Mouse (Mus musculus): Measurements from ENCODE around the gene 2310046K23Rik. TPM values are rescaled to one million over a fixed set of nuclear protein-coding genes. Genes with fewer than 3 reads are reported as not detected.
"Not testable (repeated sequence)": the region's sequence is repeated elsewhere in the genome, so short reads cannot be mapped to it uniquely, and the experiment has no call there.

The 2310046K23Rik gene
- total RNA-seq (2015), result not detected in 2 replicates
- not detected in 2 replicates for total RNA-seq (2017)

DNA sequence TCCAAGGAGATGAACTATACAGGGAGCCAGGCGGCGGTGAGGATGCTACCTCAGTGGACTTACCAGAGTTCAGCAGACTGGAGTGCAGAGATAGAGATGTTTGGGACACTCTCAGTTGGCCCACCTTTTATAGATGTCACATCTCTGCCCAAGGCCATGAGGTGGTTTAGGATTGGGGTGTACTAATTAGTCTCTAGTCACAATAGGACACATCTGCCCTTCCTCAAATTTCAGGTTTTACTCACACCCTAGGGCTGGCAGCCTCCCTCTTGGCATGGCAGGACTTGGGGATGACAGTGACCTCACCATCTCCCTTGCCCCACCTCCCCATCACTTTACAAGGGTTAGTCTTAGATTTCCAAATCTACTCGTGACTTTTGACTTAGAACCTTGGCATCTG, at the start of gene 2310046K23Rik:
2310046K23Rik (minus strand) TSS at position 101 of the 400 bp plus-strand sequence.
- no peak for ATAC-seq (ENCODE audit: poor library complexity, severe bottlenecking)

DNA sequence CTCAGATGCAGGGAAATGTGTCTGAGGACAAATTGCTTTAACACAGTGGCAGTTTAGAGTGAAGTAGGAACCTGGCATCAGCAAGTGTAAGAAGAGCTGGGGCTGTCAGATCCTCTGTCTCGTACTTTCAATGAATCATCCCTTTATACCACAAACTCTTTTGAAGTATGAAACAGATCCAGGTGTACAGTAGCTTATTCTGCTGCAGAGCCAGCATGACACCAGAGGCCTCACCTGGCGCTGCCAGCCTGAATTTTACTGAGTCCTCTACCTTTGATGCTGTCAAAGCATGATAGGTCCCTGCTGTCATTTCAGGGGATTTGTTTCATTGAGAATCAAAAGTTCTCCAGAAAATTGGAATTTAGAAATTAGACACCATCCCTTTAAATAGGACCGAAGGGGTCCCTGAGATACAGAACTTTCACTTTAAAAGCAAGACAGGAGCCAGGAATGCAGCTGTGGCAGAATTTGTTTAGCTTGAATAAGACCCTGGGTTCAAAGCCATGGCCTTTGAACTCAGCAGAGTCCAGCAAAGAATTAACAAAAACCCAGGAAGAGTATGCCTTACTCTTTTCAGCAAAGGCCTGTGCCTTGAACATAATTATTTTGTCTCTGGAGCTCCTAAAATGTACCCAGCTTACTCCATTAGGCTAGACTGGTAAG, 49.0 kb upstream of the 2310046K23Rik start:
- ATAC-seq (ENCODE audit: poor library complexity, severe bottlenecking), result no peak

DNA sequence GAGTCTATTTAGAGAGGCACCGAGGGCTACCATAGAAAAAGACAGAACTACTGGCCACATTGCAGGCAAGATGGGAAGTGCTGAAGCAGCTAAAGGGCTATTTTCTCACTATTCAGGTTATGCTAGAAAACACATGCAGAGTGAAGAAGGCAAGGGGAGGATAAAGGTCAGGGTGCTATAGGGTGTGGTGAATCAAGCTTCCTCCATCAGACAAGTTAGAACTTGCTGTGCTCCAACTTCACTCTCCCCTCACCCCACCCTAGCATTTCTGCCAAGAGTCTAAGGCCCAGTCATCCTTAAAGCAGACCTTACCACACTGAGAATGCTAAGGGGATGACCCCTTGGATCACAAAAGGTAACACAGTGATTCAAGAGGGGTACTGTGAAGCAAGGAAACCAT, 45.2 kb upstream of the 2310046K23Rik start:
- no peak for ATAC-seq (ENCODE audit: poor library complexity, severe bottlenecking)

DNA sequence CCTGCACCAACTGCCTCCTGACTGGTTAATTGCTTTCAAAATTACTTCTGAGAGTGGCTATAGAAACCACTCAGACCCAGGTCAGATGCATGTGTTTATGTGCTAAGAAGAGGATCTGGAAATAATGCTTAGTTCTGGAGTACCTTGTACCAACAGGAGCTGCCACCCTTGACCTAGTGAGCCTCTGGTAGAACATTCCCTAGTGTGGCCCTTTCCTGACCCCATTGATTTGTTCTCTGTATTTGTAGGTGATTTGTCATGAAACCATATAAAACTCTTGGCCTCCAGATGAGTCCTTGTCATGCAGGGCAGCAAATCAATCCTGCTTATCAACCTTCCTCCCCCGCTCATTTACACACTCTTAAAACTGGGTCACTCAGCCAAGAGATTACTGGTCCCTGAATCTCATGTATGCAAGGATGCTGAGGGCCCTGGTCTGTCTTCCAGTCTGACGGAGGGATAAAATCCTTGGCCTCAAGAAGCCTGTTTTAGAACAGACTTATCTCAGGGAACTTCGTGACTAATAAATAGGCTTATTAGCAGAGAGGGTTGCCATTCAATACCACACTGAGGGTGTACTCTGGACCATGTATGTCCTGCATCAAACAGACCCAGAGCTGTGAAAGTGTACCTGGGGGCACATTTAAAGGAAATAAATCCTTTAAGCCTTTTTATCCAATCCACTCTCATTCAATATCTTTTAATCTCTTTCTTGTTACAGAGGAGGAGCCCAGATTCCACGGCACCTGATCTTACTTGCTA, 44.5 kb upstream of the 2310046K23Rik start:
- ATAC-seq (ENCODE audit: poor library complexity, severe bottlenecking), result no peak

DNA sequence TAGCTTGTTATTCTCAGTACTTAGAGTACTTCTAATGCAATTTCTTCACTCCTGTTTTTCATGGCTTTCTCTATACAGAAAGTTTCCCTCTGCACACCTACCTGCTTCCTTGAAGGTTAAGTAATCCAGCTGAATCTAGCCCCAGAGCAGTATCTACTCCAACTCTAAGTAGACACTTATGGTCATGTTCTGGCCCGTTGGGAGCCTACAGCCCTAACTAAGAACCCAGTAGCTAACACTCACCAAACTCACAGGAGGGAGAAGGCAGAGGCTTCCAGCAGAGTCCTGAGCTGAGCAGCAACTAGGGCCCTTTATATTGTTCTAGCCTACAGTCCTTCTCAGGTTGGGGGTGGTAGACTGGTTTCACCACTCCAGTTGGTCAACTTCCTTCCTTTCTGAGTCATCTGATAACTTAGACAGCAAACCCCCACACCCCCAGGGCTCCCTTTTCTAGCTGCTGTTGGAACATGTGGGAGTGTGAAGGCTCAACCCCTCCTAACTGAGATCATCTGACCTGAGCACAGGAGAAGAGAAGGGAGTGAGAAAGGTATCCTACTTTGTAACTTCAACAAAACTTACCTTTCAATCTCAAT, 39.2 kb upstream of the 2310046K23Rik start, which contains the start of gene Ivl:
Ivl (minus strand) TSS at position 287 of the 593 bp plus-strand sequence.
- no peak; the same call in 1 of the 2 replicates for ATAC-seq (ENCODE audit: poor library complexity, severe bottlenecking)

DNA sequence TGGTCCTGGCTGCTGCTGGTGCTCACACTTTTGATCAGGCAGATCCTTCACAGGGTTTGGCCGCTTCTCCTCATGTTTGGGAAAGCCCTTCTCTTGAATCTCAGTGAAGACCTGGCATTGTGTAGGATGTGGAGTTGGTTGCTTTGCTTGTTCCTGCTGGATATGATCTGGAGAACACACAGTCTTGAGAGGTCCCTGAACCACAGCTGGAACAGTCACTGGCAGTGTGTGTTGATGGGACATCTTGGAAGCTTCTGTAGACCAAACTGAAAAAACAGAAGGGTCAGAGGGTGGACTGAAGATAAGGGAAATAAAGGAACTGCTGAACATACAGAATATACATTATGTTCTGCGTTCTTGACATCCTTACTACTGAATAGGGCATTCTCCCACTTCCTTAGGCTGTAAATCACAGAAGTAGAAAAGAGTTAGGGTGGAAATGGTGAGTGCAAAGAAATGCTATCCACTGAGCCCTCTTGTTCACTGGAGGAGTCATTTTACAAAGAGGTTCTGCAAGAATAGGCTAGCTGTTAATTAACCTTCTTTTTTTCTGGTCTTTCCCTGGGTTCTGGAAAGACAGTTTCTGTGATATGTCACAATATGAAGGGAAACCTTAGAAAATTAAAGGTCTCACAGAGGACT, 38.3 kb upstream of the 2310046K23Rik start:
- no peak for ATAC-seq (ENCODE audit: poor library complexity, severe bottlenecking)

DNA sequence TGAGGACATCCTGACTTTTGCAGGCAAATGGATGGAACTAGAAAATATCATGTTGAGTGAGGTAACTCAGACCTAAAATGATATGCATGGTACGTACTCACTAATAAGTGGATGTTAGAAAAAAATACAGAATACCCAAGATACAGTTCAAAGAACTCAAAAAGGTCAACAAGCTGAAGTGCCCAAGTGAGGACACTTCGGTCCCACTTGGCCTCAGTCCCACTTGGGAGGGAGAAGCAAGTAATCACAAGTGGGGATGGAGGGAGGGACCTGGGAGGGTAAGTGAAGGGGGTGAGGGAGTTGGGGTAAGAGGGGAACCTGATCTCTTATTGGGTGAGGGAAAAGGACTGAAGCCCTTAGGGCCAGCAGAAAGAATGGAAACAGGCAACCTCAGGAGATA, 34.4 kb upstream of the 2310046K23Rik start:
- no peak for ATAC-seq (ENCODE audit: poor library complexity, severe bottlenecking)

DNA sequence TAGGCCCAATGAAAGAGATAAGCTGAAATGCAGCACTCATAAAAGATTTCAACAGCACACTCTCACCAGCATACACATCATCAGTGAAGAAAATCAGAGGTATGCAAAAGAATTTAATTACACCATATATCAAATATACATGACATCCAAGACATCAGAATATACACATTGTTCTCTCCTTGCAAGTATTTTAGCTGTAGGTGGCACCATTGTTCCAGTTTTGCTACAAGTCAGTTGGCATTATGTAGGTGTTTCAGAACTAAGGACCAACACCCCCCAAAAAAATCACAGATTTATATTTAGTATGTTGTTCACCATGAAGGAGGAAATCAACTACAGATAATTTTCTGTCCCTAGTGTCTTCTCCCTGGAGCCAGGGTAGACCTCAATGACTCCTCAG, 31.1 kb upstream of the 2310046K23Rik start:
- ATAC-seq (ENCODE audit: poor library complexity, severe bottlenecking), result no peak

DNA sequence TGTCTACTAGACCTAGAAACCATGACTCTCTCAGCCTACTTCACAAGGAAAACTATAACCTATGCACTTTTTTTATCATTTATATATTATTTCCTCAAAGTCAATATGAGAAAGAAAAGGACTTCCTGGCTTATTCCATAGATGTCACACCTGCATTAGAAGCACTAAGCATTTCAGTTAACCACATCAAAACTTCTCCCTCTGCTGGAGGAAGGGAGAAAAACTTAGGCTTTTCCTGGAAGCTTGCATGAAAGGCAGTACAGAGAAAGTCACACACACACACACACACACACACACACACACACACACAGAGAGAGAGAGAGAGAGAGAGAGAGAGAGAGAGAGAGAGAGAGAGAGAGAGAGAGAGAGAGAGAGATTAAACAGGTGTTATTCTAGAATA, 22.0 kb downstream of the 2310046K23Rik start:
- ATAC-seq (ENCODE audit: poor library complexity, severe bottlenecking), result no peak

DNA sequence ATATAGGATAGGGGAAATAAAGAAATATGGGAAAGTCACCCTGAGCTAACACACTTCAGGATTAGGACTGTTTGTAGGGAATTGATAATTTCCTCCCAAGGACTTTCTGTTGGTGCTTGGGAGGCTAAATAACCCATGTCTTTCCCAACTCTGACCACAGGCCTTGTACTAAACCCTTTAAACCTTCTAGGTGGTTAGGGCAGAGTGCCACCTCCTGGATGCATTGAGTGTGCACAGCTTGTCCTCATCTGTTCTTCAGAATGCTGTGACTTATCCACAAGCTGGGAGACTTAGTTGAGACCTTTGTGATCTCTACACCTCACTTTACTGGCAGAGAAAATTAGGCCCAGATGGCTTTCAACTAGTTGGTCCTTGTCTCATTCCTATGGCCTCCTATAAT, 23.5 kb downstream of the 2310046K23Rik start:
- ATAC-seq (ENCODE audit: poor library complexity, severe bottlenecking), result no peak

DNA sequence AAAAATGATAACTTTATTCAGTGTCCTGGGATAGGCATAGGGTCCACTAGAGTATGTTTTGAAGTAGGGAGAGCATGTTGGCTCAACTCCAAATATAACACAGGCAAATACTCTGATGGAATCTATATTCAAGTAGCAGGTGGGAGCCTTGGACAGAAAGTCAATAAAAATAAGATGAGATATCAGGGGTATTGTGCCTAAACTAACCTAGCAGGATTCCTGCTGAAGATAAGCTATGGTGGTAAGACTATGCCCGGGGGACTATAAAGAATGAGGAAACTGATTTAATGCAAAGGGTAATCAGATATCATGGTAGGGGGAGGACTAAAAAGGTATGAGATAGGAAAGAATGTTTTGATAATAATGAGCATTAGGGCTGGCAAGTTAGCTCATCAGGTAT, 26.1 kb downstream of the 2310046K23Rik start:
- no peak for ATAC-seq (ENCODE audit: poor library complexity, severe bottlenecking)

DNA sequence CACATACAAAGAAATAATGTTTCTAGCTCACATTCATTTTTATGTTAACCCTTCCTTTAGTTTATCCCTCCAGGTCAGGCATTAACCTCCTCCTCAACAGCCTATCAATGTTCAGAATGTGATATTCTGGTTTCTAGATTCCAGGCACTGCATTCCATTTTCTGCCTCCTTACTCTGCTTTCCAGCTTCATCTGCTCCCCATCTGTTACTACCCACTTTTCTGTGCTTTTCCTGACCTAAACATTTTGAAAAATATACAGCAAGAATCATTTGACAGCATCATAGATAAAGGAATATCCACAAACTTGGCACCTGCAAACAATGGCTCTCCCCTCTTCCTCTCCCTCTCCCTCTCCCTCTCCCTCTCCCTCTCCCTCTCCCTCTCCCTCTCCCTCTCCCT, 30.8 kb downstream of the 2310046K23Rik start:
- ATAC-seq (ENCODE audit: poor library complexity, severe bottlenecking), result no peak

DNA sequence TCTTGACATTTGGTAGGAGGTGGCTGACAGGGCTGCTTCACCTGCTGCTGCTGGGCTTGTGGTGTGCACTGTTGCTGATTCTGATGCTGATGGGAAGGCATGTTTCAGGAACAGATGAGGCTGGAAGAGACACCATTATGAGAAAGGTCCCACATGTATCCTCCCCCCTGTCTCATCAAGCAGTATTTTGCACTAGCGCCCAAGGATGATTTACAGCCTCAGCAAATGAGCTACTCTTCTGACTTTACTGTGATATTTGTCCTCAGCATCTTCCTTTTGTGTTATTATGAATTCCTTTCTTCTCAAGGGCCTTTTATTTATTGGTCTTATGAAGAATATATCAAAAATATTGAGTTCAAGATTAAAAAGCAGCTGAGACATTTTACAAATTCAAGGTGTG, 33.9 kb downstream of the 2310046K23Rik start, which contains the start of gene Sprr4:
Sprr4 (minus strand) TSS at position 101 of the 400 bp plus-strand sequence.
- no peak for ATAC-seq (ENCODE audit: poor library complexity, severe bottlenecking)

DNA sequence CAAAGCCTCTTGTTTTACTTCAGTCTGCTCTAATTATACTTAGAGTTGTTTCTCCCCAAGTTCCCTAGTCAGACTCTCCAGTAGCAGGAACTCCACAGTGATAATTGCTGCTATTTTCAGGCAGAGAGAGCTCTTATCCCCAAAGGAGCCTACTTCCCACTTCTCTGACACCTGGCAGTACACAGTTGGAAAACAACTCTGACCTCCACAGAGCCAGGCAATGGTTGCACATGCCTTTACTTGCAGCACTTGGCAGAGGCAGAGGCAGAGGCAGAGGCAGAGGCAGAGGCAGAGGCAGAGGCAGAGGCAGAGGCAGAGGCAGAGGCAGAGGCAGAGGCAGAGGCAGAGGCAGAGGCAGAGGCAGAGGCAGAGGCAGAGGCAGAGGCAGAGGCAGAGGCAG, 44.0 kb downstream of the 2310046K23Rik start:
- ATAC-seq (ENCODE audit: poor library complexity, severe bottlenecking), result not testable (repeated sequence)

DNA sequence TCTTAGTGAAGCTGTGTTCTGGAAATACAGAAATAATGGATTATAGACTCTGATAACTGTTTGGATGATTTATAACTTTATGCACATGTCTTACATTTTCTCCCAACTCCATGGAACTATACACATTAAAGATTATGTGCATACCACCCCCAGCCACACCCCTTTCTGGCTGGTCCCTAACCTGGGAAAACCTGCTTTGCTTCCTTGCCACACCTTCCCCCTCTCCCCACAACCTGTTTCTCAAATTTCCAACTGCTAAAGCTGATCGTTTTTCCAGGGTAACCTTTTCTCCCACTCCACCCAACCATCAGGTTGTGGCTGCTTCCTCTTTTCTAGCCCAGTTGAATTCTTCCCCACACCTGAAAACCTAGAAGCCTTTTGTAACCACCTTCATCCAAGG, 48.0 kb downstream of the 2310046K23Rik start:
- no peak for ATAC-seq (ENCODE audit: poor library complexity, severe bottlenecking)

DNA sequence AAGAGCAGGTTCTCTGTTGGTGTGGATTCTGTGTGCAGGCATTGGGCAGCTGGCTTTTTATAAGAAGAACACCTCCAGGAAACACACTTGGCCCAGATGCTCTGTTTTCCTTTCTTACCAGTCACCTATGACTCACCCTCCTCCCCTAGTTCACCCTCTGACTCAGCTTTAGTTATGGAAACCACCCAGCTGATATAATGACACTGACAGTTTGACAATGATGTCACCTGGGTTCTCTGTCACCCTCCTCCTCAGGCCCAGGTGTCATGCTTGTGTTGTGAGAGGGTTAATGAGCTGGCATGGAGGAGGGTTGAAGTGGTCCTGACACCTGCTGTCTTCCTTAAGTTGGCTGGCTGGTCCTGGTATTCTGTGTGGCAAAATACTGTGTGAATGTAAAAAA, 48.4 kb downstream of the 2310046K23Rik start, which contains the start of gene Sprr1a:
Sprr1a (minus strand) TSS at position 33 of the 400 bp plus-strand sequence.
- ATAC-seq (ENCODE audit: poor library complexity, severe bottlenecking), result no peak

Other genes starting within 250 kb of the 2310046K23Rik start
- gene Sprr2a3, start 249.1 kb downstream of the 2310046K23Rik start, total RNA-seq (2015), result not detected in 2 replicates
- not detected in 2 replicates for gene Sprr2a3, start 249.1 kb downstream of the 2310046K23Rik start, total RNA-seq (2017)
- gene Sprr2b, start 217.9 kb downstream of the 2310046K23Rik start, total RNA-seq (2015), result not detected in 2 replicates
- gene Sprr2b, start 217.9 kb downstream of the 2310046K23Rik start, total RNA-seq (2017), result not detected in 2 replicates
- gene Sprr2d, start 195.4 kb downstream of the 2310046K23Rik start, total RNA-seq (2015), result not detected in 2 replicates
- not detected in 2 replicates for gene Sprr2d, start 195.4 kb downstream of the 2310046K23Rik start, total RNA-seq (2017)
- not detected in 2 replicates for gene Sprr2e, start 182.4 kb downstream of the 2310046K23Rik start, total RNA-seq (2015)
- not detected in 2 replicates for gene Sprr2e, start 182.4 kb downstream of the 2310046K23Rik start, total RNA-seq (2017)
- not detected in 2 replicates for gene Sprr2f, start 169.3 kb downstream of the 2310046K23Rik start, total RNA-seq (2015)
- gene Sprr2f, start 169.3 kb downstream of the 2310046K23Rik start, total RNA-seq (2017), result not detected in 2 replicates
- gene Sprr2h, start 148.8 kb downstream of the 2310046K23Rik start, total RNA-seq (2015), result not detected in 2 replicates
- not detected in 2 replicates for gene Sprr2h, start 148.8 kb downstream of the 2310046K23Rik start, total RNA-seq (2017)
- gene Sprr2i, start 126.5 kb downstream of the 2310046K23Rik start, total RNA-seq (2015), result not detected in 2 replicates
- not detected in 2 replicates for gene Sprr2i, start 126.5 kb downstream of the 2310046K23Rik start, total RNA-seq (2017)
- gene Sprr2j-ps, start 116.4 kb downstream of the 2310046K23Rik start, total RNA-seq (2015), result not detected in 2 replicates
- gene Sprr2j-ps, start 116.4 kb downstream of the 2310046K23Rik start, total RNA-seq (2017), result not detected in 2 replicates
- 7.0 and 7.4 TPM in 2 replicates for gene Gm9774, start 105.1 kb downstream of the 2310046K23Rik start, total RNA-seq (2015)
- 1.1 and 2.3 TPM in 2 replicates for gene Gm9774, start 105.1 kb downstream of the 2310046K23Rik start, total RNA-seq (2017)
- not detected in 2 replicates for gene Sprr2k, start 101.9 kb downstream of the 2310046K23Rik start, total RNA-seq (2015)
- gene Sprr2k, start 101.9 kb downstream of the 2310046K23Rik start, total RNA-seq (2017), result not detected in 2 replicates
- gene Sprr1b, start 95.7 kb downstream of the 2310046K23Rik start, total RNA-seq (2015), result not detected in 2 replicates
- gene Sprr1b, start 95.7 kb downstream of the 2310046K23Rik start, total RNA-seq (2017), result not detected in 2 replicates
- not detected in 2 replicates for gene Sprr3, start 75.8 kb downstream of the 2310046K23Rik start, total RNA-seq (2015)
- not detected in 2 replicates for gene Sprr3, start 75.8 kb downstream of the 2310046K23Rik start, total RNA-seq (2017)
- gene Sprr1a, start 48.6 kb downstream of the 2310046K23Rik start, total RNA-seq (2015), result not detected in 2 replicates
- not detected in 2 replicates for gene Sprr1a, start 48.6 kb downstream of the 2310046K23Rik start, total RNA-seq (2017)
- gene Sprr4, start 34.0 kb downstream of the 2310046K23Rik start, total RNA-seq (2015), result not detected in 2 replicates
- gene Sprr4, start 34.0 kb downstream of the 2310046K23Rik start, total RNA-seq (2017), result not detected in 2 replicates
- gene Ivl, start 39.2 kb upstream of the 2310046K23Rik start, total RNA-seq (2015), result 0.18 TPM in 1 of 2 replicates, not detected in the other
- not detected in 2 replicates for gene Ivl, start 39.2 kb upstream of the 2310046K23Rik start, total RNA-seq (2017)
- not detected in 2 replicates for gene Smcp, start 54.5 kb upstream of the 2310046K23Rik start, total RNA-seq (2015)
- not detected in 2 replicates for gene Smcp, start 54.5 kb upstream of the 2310046K23Rik start, total RNA-seq (2017)
- gene 2210017I01Rik, start 73.0 kb upstream of the 2310046K23Rik start, total RNA-seq (2015), result not detected in 2 replicates
- not detected in 2 replicates for gene 2210017I01Rik, start 73.0 kb upstream of the 2310046K23Rik start, total RNA-seq (2017)
- not detected in 2 replicates for gene Lce6a, start 87.1 kb upstream of the 2310046K23Rik start, total RNA-seq (2015)
- gene Lce6a, start 87.1 kb upstream of the 2310046K23Rik start, total RNA-seq (2017), result not detected in 2 replicates
- not detected in 2 replicates for gene Lce1a1, start 113.8 kb upstream of the 2310046K23Rik start, total RNA-seq (2015)
- gene Lce1a1, start 113.8 kb upstream of the 2310046K23Rik start, total RNA-seq (2017), result not detected in 2 replicates
- gene Lce1b, start 122.4 kb upstream of the 2310046K23Rik start, total RNA-seq (2015), result not detected in 2 replicates
- gene Lce1b, start 122.4 kb upstream of the 2310046K23Rik start, total RNA-seq (2017), result not detected in 2 replicates
- not detected in 2 replicates for gene Lce1a2, start 135.8 kb upstream of the 2310046K23Rik start, total RNA-seq (2015)
- not detected in 2 replicates for gene Lce1a2, start 135.8 kb upstream of the 2310046K23Rik start, total RNA-seq (2017)
- gene Lce1c, start 144.7 kb upstream of the 2310046K23Rik start, total RNA-seq (2015), result not detected in 2 replicates
- not detected in 2 replicates for gene Lce1c, start 144.7 kb upstream of the 2310046K23Rik start, total RNA-seq (2017)
- gene Lce1d, start 152.7 kb upstream of the 2310046K23Rik start, total RNA-seq (2015), result not detected in 2 replicates
- not detected in 2 replicates for gene Lce1d, start 152.7 kb upstream of the 2310046K23Rik start, total RNA-seq (2017)
- not detected in 2 replicates for gene Lce1e, start 174.6 kb upstream of the 2310046K23Rik start, total RNA-seq (2015)
- not detected in 2 replicates for gene Lce1e, start 174.6 kb upstream of the 2310046K23Rik start, total RNA-seq (2017)
- gene Lce1f, start 185.8 kb upstream of the 2310046K23Rik start, total RNA-seq (2015), result not detected in 2 replicates
- not detected in 2 replicates for gene Lce1f, start 185.8 kb upstream of the 2310046K23Rik start, total RNA-seq (2017)
- gene Gm38119, start 204.6 kb upstream of the 2310046K23Rik start, total RNA-seq (2015), result not detected in 2 replicates
- gene Gm38119, start 204.6 kb upstream of the 2310046K23Rik start, total RNA-seq (2017), result not detected in 2 replicates
- gene Lce1g, start 217.8 kb upstream of the 2310046K23Rik start, total RNA-seq (2015), result not detected in 2 replicates
- not detected in 2 replicates for gene Lce1g, start 217.8 kb upstream of the 2310046K23Rik start, total RNA-seq (2017)
- not detected in 2 replicates for gene Lce1h, start 230.6 kb upstream of the 2310046K23Rik start, total RNA-seq (2015)
- not detected in 2 replicates for gene Lce1h, start 230.6 kb upstream of the 2310046K23Rik start, total RNA-seq (2017)
- gene Lce1i, start 244.4 kb upstream of the 2310046K23Rik start, total RNA-seq (2015), result not detected in 2 replicates
- gene Lce1i, start 244.4 kb upstream of the 2310046K23Rik start, total RNA-seq (2017), result not detected in 2 replicates